Mouse (Mus musculus) liver, adult 10 weeks (tissue): ENCODE measurements around the gene Obox5. TPM values are rescaled to one million over a fixed set of nuclear protein-coding genes. Genes with fewer than 3 reads are reported as not detected.

Experiments
- polyA plus RNA-seq: library from polyadenylated mRNA; stranded (reverse); fragments of 350-450 nt; fragmentation: Illumina TruSeq; extraction: RNeasy Lipid Tissue Mini Kit (QIAGEN cat#74804); gene quantifications from one replicate; pipeline ENCODE4 v1.2.3, GENCODE M21; 2014; ENCODE audit warnings: low read depth, low replicate concordance

Gene Obox5
- polyA plus RNA-seq: not detected

DNA sequence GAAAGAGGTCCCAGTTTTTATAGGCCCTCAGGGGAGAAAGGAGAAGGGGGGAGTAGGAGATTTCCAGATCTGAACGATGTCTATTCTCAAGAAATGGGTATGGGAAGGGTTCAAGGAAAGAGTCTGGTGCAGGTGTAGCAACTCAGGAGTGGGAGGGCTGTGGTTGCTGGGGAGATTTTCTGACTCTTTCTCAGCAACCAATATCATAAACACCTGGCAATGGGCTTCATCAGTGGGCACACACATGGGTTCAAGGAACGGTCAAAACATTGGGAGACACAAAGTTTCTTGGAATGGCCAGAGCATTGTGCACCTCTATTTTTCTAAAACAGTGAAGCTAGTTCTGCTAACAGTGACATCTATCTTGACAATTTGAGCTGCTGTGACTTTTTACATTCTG, at the start of gene Obox5:
Obox5 (plus strand) TSS at position 301 of the 400 bp plus-strand sequence.

Other genes with a start within 250 kb of the Obox5 start
- gene Obox3, start 110.2 kb upstream of the Obox5 start, polyA plus RNA-seq: not detected
- not detected for gene Obox6, start 89.5 kb downstream of the Obox5 start, polyA plus RNA-seq
- not detected for gene Crx, start 129.8 kb downstream of the Obox5 start, polyA plus RNA-seq
- gene Crxos, start 132.5 kb downstream of the Obox5 start, polyA plus RNA-seq: not detected
- gene Selenow, start 172.3 kb downstream of the Obox5 start, polyA plus RNA-seq: 17.5 TPM
- gene Nop53, start 195.9 kb downstream of the Obox5 start, polyA plus RNA-seq: 10.4 TPM
- gene Ehd2, start 217.4 kb downstream of the Obox5 start, polyA plus RNA-seq: 0.74 TPM